Mouse (Mus musculus): ENCODE results near the gene Pigl. TPM values are rescaled to one million over a fixed set of nuclear protein-coding genes. Genes with fewer than 3 reads are reported as not detected.
A peak's percentile ranks its signal among the peaks of the same experiment; 100 is the strongest.

Gene Pigl
- 5.6 and 5.8 TPM in 2 replicates for polyA plus RNA-seq (2015; fragmentation: Nextera tagmentation; extraction: Ambion mirVana)

GRCm38 (mm10) chr11:62458276-62458724, at the start of gene Pigl, which contains the start of gene Ncor1:
Pigl (plus strand) TSS chr11:62458460.
Ncor1 (minus strand) TSS chr11:62458541.
- DNase-seq (ENCODE audit: low spot score) (peak; percentile 84), ATAC-seq (ENCODE audit: low FRiP score, low TSS enrichment) (peak; percentile 66)
- H3K36me3 ChIP-seq (ENCODE audit: control insufficient read depth, insufficient read depth, low read length) = no peaks in the 10 kb centered on the region
- H3K4me3 ChIP-seq (ENCODE audit: low read depth, low read length) = peak within 1 kb of the TSS; percentile 94
- H3K27me3 ChIP-seq (ENCODE audit: control insufficient read depth, insufficient read depth, low read length) = no peaks in the 10 kb centered on the region
- H3K9ac ChIP-seq (ENCODE audit: low read length) = peak within 1 kb of the TSS; percentile 98
- WGBS = under 1% methylated on average over 33 of the region's 33 CpGs
- H3K4me2 ChIP-seq (replicated peaks; ENCODE audit: low read depth) = peak within 1 kb of the TSS; percentile 92
- TF ChIP-seq CTCF (IDR thresholded peaks at IDR 0.05; ENCODE audit: low read depth) (no peak), EP300 (optimal IDR thresholded peaks at IDR 0.05) (no peak)
- H3K27ac ChIP-seq (replicated peaks) = peak within 1 kb of the TSS; percentile 99
- H3K4me1 ChIP-seq (replicated peaks; ENCODE audit: control insufficient read depth, insufficient read depth) = no peaks in the 10 kb centered on the region
- no peaks in the 10 kb centered on the region for H3K9me3 ChIP-seq (ENCODE audit: control insufficient read depth, low read length)

DNA sequence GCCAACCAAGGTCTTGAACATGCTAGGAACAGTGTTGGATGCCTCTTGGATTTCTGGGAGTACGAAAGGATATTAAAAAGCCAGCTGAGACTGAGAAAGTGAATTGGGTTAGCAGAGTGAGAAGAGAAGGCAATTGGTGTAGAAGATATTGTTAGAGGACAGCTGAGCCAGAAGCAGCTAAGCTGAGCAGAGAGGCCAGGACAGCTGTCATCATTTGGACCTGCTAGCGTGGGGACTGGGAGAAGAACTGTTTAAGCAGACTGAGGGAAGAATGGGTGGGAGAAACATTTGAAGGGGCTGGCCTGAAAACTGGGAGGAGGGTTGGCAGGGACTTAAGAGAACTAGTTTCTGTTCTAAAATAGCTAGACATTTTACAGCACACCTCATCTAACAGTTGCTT, 49.4 kb upstream of the Pigl start:
- Histone ChIP-seq H3K4me2 (replicated peaks; ENCODE audit: low read depth) (no peak overlapping the region), H3K9me3 (ENCODE audit: control insufficient read depth, low read length) (no peaks in the 10 kb centered on the region), H3K27me3 (ENCODE audit: control insufficient read depth, insufficient read depth, low read length) (no peaks in the 10 kb centered on the region), H3K4me3 (ENCODE audit: low read depth, low read length) (no peak overlapping the region), H3K9ac (ENCODE audit: low read length) (no peak overlapping the region), H3K36me3 (ENCODE audit: control insufficient read depth, insufficient read depth, low read length) (peaks cover 5% of the 10 kb centered on the region; the same call in 1 of the 2 replicates), H3K4me1 (replicated peaks; ENCODE audit: control insufficient read depth, insufficient read depth) (no peaks in the 10 kb centered on the region), H3K27ac (replicated peaks) (no peak overlapping the region)
- DNase-seq (ENCODE audit: low spot score) = no peak
- no peak for ATAC-seq (ENCODE audit: low FRiP score, low TSS enrichment)
- no peak for TF ChIP-seq EP300 (optimal IDR thresholded peaks at IDR 0.05)
- no peak for TF ChIP-seq CTCF (IDR thresholded peaks at IDR 0.05; ENCODE audit: low read depth)
- WGBS = 96% methylated on average over 2 of the region's 2 CpGs

- 100% methylated on average over 1 of the region's 1 CpGs for WGBS
- Histone ChIP-seq H3K4me2 (replicated peaks; ENCODE audit: low read depth) (no peak overlapping the region), H3K36me3 (ENCODE audit: control insufficient read depth, insufficient read depth, low read length) (peaks cover 5% of the 10 kb centered on the region; the same call in 1 of the 2 replicates), H3K9ac (ENCODE audit: low read length) (no peak overlapping the region), H3K4me3 (ENCODE audit: low read depth, low read length) (no peak overlapping the region), H3K9me3 (ENCODE audit: control insufficient read depth, low read length) (no peaks in the 10 kb centered on the region), H3K27me3 (ENCODE audit: control insufficient read depth, insufficient read depth, low read length) (no peaks in the 10 kb centered on the region), H3K4me1 (replicated peaks; ENCODE audit: control insufficient read depth, insufficient read depth) (no peaks in the 10 kb centered on the region), H3K27ac (replicated peaks) (no peak overlapping the region)
- ATAC-seq (ENCODE audit: low FRiP score, low TSS enrichment) (no peak), DNase-seq (ENCODE audit: low spot score) (no peak)
- TF ChIP-seq CTCF (IDR thresholded peaks at IDR 0.05; ENCODE audit: low read depth) = no peak
- no peak for TF ChIP-seq EP300 (optimal IDR thresholded peaks at IDR 0.05)
These were observed 48.6 kb upstream of the Pigl start for GRCm38 (mm10) chr11:62409611-62410010.

- Histone ChIP-seq H3K36me3 (ENCODE audit: control insufficient read depth, insufficient read depth, low read length) (0 out of 2 replicates have a peak, but pooled peaks cover 2% of the 10 kb centered on the region), H3K4me2 (replicated peaks; ENCODE audit: low read depth) (no peak overlapping the region), H3K4me1 (replicated peaks; ENCODE audit: control insufficient read depth, insufficient read depth) (no peaks in the 10 kb centered on the region), H3K9ac (ENCODE audit: low read length) (no peak overlapping the region), H3K27ac (replicated peaks) (no peak overlapping the region), H3K9me3 (ENCODE audit: control insufficient read depth, low read length) (no peaks in the 10 kb centered on the region), H3K27me3 (ENCODE audit: control insufficient read depth, insufficient read depth, low read length) (no peaks in the 10 kb centered on the region), H3K4me3 (ENCODE audit: low read depth, low read length) (no peak overlapping the region)
- 79% methylated on average over 4 of the region's 4 CpGs for WGBS
- TF ChIP-seq EP300 (optimal IDR thresholded peaks at IDR 0.05) = no peak
- TF ChIP-seq CTCF (IDR thresholded peaks at IDR 0.05; ENCODE audit: low read depth) = no peak
- no peak for ATAC-seq (ENCODE audit: low FRiP score, low TSS enrichment)
- DNase-seq (ENCODE audit: low spot score) = no peak
These were observed 43.2 kb upstream of the Pigl start for GRCm38 (mm10) chr11:62415026-62415425.

- Histone ChIP-seq H3K9me3 (ENCODE audit: control insufficient read depth, low read length) (no peaks in the 10 kb centered on the region), H3K4me2 (replicated peaks; ENCODE audit: low read depth) (no peak overlapping the region), H3K27ac (replicated peaks) (no peak overlapping the region), H3K36me3 (ENCODE audit: control insufficient read depth, insufficient read depth, low read length) (peaks cover 6% of the 10 kb centered on the region; the same call in 1 of the 2 replicates), H3K9ac (ENCODE audit: low read length) (no peak overlapping the region), H3K4me1 (replicated peaks; ENCODE audit: control insufficient read depth, insufficient read depth) (no peaks in the 10 kb centered on the region), H3K27me3 (ENCODE audit: control insufficient read depth, insufficient read depth, low read length) (no peaks in the 10 kb centered on the region), H3K4me3 (ENCODE audit: low read depth, low read length) (no peak overlapping the region)
- WGBS = 64% methylated on average over 2 of the region's 2 CpGs
- no peak for ATAC-seq (ENCODE audit: low FRiP score, low TSS enrichment)
- TF ChIP-seq CTCF (IDR thresholded peaks at IDR 0.05; ENCODE audit: low read depth) (peak; percentile 58), EP300 (optimal IDR thresholded peaks at IDR 0.05) (no peak)
- no peak for DNase-seq (ENCODE audit: low spot score)
These were observed 33.7 kb upstream of the Pigl start for GRCm38 (mm10) chr11:62424525-62424924.

DNA sequence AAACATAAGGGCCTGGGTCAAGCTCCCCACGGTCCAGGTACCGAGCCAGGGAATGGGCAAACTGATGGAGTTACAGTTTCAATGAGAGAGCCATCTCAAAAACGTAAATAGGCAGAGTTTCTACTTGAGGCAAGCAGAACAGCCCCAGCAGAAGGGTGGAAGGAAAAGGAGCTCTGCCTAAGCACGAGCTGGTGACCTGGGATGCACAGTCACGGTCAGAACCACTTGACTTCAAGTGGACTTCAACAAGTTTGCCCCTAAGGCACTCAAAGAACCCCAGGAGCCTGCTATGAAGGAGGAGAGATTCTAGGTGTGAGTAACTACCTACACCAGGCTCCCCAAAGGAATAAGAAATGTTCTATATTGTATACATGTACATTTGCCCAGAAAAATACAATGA, 32.0 kb upstream of the Pigl start:
- H3K27me3 ChIP-seq (ENCODE audit: control insufficient read depth, insufficient read depth, low read length) = no peaks in the 10 kb centered on the region
- WGBS = 81% methylated on average over 5 of the region's 5 CpGs

More for the DNA sequence above, 32.0 kb upstream of the Pigl start:
- ATAC-seq (ENCODE audit: low FRiP score, low TSS enrichment) = no peak
- Histone ChIP-seq H3K9me3 (ENCODE audit: control insufficient read depth, low read length) (no peaks in the 10 kb centered on the region), H3K36me3 (ENCODE audit: control insufficient read depth, insufficient read depth, low read length) (peaks cover 8% of the 10 kb centered on the region; the same call in 1 of the 2 replicates), H3K4me3 (ENCODE audit: low read depth, low read length) (no peak overlapping the region), H3K27ac (replicated peaks) (no peak overlapping the region), H3K4me2 (replicated peaks; ENCODE audit: low read depth) (no peak overlapping the region), H3K9ac (ENCODE audit: low read length) (no peak overlapping the region), H3K4me1 (replicated peaks; ENCODE audit: control insufficient read depth, insufficient read depth) (no peaks in the 10 kb centered on the region)
- TF ChIP-seq CTCF (IDR thresholded peaks at IDR 0.05; ENCODE audit: low read depth) (no peak), EP300 (optimal IDR thresholded peaks at IDR 0.05) (no peak)
- DNase-seq (ENCODE audit: low spot score) = no peak
